Mouse (Mus musculus): ENCODE results near the gene Cxcl12.

Gene Cxcl12

DNA sequence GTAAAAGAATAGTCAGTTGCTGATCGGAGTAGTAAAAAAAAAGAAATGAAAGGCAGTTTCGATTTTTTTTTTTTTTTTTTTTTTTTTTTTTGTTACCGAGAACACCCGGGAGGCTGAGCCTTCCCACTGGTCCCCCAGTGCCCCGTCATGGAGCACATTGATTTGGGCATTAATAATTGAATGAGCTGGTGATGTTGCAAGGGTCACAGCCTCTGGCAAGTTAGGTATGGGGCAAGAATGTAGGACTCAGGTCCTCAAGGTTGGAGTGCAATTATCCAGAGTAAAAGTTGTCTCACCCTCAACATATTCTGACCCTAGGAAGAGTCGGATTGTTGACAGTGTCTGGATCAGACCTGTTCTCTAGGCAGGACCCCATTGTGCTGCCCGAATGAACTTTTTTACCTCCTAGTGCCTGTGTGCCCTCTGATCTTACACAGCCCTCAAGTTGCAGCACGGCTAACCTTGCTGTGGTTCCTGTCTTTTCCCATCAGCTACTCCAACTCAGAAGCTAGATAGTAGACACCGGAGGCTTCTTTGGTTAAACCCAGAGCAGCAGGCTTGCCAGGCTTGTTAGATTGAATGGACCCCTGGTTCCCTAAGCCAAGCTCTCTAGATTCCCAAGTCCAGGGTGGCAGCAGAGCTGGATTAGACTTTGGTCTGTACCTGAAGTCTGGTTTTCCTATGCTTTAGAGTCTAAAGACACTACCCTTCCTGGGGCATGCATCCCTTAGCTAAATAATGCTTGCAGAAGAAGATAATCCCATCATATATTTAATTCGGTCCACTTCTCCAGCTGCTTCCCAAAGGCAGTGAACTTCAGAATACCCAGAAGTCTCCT is 1.8 kb downstream of the Cxcl12 start:
- in situ Hi-C loops (cut with MboI; ENCODE audit: unreplicated experiment in 2 of 2), result loop anchor here (5.0 to 10.0 kb wide), 5 partner anchors 412 to 652 kb away; partner anchors contain the start of genes Depp1 (in 1 of the 2) and Tmem72 (in 1 of the 2)

DNA sequence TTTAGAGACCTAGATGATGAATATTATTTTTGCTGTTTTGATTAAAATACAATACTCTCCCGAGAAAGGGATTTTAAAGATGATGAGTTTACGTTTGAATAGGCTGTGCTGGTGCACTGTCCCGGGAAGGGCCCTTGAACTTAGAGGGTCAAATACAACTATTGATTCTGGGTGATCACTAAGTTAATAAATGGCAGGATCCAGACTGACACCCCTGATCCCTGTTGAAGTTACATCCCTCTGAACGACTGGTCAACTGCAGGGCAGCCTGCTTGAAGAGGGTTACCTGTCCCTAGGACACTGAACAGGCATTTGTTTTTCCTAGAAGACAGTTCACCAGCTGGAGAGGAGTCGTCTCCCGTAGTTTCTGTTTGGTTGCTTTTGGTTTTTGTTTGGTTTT is 4.0 kb downstream of the Cxcl12 start:
- in situ Hi-C loops (cut with MboI; ENCODE audit: unreplicated experiment in 2 of 2), result loop anchor here (5.0 kb wide), 2 partner anchors 410 to 650 kb away; no protein-coding TSS in a partner anchor

DNA sequence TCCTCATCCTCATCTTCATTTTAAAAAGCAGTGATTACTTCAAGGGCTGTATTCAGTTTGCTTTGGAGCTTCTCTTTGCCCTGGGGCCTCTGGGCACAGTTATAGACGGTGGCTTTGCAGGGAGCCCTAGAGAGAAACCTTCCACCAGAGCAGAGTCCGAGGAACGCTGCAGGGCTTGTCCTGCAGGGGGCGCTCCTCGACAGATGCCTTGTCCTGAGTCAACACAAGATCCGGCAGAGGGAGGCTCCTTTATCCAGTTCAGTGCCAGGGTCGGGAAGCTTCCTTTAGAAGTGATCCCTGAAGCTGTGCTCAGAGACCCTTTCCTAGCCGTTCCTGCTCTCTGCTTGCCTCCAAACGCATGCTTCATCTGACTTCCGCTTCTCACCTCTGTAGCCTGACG is 5.5 kb downstream of the Cxcl12 start:
- in situ Hi-C loops (cut with MboI; ENCODE audit: unreplicated experiment in 2 of 2), result loop anchor here (5.0 kb wide), 2 partner anchors 408 to 648 kb away; no protein-coding TSS in a partner anchor

DNA sequence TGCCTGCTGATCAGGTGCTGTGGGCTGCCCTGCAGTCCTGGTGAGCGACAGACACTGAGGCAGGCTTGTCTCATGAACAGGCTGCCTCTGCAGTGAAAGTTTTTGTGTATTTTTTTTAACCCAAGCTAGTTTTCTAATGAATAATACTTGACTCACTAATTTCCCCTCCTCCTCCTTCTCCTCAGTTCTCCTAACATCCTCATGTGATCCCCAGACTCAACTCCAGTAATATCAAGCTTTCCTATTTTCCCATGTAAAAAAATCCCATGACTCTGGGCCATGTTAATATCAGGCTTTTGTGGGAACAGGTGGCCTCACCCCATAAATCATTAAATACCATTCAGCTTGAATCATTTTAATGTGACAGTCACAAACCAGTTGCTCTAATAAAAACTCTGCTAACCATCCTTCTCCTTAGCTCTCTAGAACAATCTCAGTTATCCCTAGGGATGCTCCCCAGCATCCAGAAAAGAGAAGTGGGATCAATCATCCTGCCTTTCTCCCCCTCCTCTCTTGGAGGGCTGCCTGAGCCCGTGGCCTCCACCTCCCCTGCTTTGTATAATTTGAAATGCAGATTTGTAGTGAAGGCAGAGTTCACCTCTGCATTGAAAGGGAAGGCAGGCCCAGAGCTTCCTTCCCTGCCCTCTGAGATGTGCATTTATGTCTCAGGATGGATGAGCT is 6.9 kb downstream of the Cxcl12 start:
- in situ Hi-C loops (cut with MboI; ENCODE audit: unreplicated experiment in 2 of 2), result no loop called here

DNA sequence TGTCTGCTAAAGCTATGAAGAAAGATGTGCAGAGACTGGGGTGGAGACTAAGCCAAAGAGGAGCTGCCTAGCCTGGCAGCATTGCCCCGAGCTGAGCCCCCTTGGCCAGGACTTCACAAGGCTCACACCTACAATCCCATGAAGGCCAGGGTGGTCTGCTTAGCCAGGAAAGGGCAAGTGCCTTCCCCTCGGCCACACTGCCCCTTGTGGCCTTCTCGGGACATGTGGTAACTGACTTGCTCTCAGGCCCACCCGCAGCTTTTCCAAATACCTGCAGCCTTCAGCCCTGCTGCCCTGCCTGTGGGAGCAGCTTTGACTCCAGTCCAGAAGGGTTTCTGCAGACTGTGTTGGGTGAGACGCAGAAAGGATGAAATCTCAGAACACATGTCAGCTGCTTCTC is 8.1 kb downstream of the Cxcl12 start:
- in situ Hi-C loops (cut with MboI; ENCODE audit: unreplicated experiment in 2 of 2), result no loop called here

DNA sequence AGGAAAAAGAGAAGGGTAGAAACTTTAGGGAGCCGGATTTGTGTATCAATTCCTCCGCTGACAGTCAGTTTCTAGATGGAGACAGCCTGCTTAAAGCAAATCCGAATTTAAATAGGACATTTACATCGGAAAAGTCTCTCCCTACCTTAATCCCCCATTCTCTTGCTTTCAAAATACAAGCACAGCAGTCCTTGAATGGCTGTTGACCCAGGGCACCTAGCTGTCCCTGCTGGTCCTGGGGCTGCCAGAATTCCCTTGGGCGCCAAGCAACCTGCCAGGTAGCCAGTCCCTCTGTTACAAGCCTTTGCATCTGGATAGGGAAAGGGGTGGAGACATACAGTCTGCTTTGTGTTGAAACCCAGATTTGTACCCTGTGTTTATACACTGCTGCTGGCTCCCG is 12.0 kb downstream of the Cxcl12 start:
- in situ Hi-C loops (cut with MboI; ENCODE audit: unreplicated experiment in 2 of 2), result loop anchor here in 1 of 2 experiments (10.0 kb wide), 1 partner anchor 504 kb away; no protein-coding TSS in a partner anchor

DNA sequence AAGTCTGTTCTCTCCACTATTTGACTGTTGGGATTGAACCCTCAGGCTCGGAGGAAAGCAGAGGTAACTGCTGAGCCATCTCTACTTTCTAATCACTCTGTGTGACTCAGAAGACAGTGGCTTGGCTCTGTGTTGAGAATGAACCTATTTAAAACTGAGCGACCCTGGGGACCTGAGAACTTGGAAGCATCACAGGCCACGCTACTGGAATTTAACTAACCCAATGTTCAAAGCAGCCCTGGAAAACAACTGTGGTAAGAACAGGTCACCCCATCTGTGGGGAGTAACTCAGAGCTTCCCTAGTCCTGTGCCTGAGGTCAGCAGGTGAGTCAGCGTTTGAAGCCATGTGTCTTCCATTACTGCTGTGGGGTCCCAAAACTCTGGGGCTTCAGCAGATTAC is 17.0 kb downstream of the Cxcl12 start:
- in situ Hi-C loops (cut with MboI; ENCODE audit: unreplicated experiment in 2 of 2), result loop anchor here in 1 of 2 experiments (10.0 kb wide), 1 partner anchor 499 kb away; no protein-coding TSS in a partner anchor

DNA sequence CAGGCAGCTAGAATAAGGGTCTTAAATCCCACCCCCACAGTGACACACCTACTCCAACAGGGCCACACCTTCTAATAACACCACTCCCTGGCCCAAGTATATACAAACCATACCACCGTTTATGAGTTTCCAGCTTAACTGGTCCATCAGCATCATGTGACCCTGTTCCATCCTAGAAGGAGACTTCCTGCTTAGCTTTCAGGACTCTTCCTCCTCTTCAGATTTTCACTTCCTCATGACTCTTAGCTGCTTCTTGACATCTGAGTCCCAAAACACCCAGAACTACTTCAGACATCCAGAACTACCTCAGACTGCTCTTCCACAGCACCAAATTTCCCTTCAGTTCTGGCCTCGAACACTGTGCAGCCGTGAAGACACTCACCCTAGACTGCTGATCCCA is 22.1 kb downstream of the Cxcl12 start:
- in situ Hi-C loops (cut with MboI; ENCODE audit: unreplicated experiment in 2 of 2), result no loop called here

DNA sequence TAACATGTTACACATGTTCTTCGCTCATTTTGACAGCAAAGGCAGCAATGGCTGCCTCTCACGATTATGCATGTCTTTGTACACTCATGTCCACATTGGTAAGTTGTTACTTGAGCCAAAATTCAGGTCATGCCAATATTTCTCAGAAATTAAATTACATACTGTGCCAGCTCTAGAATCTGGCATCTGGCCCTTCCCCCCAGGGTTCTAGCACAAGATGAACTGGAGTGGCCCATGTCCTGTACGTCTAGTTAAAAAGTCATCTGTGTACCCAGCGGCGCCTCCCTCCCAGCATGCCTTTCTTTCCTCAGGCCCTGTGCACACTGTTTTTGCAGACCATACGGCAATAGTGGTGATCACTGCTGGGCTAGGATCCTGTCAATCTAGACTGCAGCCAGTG is 23.4 kb downstream of the Cxcl12 start:
- in situ Hi-C loops (cut with MboI; ENCODE audit: unreplicated experiment in 2 of 2), result no loop called here

DNA sequence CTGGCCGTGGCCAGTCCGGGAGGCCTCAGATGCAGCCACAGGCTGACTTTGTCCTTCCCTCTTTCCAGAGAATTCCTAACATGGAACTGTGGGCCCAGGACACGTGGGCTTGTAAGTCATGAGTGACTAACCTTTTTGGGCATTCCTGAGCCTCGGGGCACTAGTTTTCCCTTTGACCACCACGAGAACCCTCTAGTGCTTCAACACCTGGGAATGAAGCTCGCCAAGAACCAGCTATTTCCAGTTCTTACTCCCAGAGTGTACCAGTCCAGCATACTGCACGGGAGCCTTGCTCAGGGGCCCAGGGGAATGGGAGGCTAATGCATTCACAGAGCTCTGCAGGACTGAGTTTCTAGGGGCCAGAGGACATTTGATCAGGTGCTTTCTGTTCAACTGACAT is 24.3 kb downstream of the Cxcl12 start:
- in situ Hi-C loops (cut with MboI; ENCODE audit: unreplicated experiment in 2 of 2), result no loop called here

DNA sequence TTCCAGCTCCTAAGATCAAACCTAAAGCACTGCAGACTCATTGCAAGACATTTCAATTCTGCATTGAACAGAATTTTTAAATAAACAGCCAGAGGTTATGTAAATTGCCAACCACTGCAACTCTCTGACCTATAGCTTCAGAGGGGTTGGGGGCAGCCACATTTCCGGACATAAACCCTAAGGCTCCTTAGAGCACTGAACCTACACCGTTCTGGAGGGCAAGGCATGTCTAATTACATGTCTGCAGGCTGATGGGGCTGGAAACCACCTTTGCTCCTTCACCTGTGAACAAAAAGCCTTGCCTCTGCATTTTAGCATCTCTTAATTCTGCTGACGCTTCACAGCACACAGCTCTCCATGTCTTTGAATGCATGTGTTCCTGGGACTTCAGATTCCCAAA is 26.9 kb downstream of the Cxcl12 start:
- in situ Hi-C loops (cut with MboI; ENCODE audit: unreplicated experiment in 2 of 2), result no loop called here

DNA sequence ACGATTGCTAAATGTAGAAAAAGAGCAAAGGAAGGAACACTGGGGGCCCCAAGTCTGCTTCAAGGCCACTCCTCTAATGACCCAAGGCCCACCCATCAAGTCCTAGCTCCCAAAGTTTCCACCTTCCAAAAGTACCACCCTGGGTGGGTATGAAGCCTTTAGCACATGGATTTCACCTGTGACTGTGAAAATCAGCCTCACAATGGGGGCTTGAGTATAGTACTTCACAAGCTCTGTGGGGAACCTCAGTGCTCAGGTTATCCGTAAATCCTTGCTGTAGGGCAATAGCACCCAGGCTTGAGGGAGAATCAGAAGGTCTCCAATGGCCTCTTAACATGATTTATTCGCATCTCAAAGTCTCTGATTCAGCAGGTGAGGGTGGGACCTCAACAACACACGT is 30.5 kb downstream of the Cxcl12 start:
- in situ Hi-C loops (cut with MboI; ENCODE audit: unreplicated experiment in 2 of 2), result no loop called here

DNA sequence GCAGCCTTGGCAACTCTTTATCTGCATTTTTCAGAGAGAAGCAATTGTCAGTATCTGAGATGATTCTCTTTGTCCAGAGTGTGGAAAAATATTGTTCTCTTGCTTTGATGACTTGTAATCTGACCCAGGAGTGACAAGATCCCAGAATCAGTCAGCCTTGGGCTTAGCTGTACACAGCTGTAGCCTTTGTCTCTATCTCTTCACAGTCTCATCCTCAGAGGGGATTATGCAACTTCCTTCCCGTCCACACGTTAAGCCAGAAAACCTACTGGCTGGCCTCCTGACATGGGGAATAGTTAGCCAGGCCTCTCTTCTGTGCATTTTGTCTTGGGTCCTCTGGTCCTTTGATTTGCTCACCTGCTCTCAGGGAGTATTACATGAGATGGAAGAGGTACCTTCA is 31.4 kb downstream of the Cxcl12 start:
- in situ Hi-C loops (cut with MboI; ENCODE audit: unreplicated experiment in 2 of 2), result no loop called here

DNA sequence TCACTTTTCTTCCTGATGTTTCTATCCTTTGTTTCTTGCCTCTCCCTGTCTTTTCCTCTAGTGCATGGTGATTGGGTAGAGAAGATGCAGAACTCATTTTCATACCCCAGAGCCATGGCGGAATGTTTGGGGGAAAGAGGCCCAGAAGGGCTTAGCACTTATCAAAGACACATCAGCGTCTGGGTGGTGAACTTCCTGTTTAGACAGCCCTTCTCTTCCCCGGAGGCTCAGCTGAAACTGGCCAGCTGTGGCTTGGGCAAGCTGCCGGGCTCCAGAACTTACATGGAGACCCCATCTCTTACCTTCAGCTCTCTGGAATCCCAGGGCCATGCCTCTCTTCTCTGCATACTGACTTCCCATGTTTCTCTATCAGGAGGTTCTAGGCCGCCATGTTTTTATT is 32.6 kb downstream of the Cxcl12 start:
- in situ Hi-C loops (cut with MboI; ENCODE audit: unreplicated experiment in 2 of 2), result no loop called here

DNA sequence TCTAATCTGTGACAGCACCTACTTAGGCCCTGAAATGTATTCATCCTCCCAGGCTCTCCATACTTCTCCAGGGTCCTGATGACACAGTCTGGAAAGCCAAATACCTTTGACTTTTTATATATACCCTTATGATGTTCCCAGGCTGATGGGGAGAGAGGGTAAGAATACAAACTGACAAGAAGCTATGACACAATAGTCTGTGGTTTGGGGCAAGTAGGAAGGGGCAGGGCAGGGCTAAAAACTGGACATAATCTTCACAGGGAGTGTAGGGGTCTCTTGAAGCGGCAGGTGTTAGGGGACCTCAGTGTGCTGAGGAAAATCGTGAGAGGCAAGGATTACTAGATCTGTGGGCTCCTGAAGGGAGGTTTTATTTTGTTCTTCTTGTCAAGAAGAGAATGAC is 33.1 kb downstream of the Cxcl12 start:
- in situ Hi-C loops (cut with MboI; ENCODE audit: unreplicated experiment in 2 of 2), result no loop called here

DNA sequence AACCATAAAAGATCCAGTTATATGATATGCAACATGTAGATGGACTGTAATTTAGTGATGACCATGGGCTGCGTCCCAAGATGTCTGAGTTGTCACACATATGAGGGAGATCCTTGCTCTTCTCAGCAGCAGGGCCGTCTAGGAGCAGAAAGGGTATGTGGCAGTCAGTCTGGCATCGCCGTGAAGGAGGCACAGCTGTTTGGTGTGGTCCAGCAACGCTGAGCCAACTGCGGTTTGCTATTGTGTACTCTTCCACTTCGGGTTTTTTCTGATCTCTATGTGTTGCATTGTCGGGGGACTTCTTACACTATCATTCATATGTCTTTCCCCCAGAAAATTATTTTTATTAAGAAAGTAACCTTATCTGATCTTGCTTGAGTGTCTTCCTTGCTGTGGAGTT is 33.5 kb downstream of the Cxcl12 start:
- in situ Hi-C loops (cut with MboI; ENCODE audit: unreplicated experiment in 2 of 2), result no loop called here

DNA sequence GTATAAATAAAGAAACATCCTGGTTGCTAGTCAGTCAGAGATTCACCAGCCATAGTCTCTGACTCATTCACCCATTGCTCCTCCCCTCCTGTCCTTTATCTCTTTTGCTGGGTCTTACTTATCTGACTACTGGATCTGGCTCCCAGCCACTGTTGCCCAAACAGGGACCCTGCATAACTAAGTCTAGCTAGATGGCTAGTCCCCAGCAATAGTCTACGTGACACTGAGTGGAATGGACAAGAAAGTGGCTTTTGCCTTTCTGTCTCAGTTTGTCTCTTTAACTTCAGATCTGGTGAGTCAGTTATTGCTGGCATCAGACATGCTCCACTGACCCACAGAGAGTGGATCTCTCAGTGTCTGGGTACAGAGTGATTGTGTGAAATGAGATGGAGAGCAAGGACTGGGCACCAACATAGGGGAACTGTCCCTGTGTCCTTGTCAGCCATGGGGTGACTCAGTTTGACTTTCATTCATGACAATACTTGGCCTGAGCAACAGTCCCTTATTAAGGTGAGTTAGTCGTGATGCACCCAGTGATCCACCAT is 34.6 kb downstream of the Cxcl12 start:
- in situ Hi-C loops (cut with MboI; ENCODE audit: unreplicated experiment in 2 of 2), result no loop called here

DNA sequence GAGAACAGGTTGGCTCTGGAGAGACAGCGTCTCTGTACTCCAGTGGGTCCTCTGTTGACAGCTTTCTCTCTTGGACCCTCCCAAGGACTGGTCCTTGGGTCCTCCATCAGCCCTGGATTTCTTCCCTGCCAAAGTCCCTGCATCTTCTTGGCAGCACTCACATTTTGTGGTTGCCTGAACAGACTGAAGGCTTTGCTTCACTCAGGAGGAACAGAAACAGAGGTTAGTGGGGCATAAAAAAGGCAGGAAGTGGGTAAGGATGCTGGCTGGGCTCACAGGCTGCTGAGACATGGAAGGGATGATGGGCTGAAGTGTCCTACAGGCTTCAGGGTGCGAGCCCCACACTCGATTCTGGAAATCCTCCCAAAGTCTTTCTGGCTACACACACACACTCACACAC is 35.8 kb downstream of the Cxcl12 start:
- in situ Hi-C loops (cut with MboI; ENCODE audit: unreplicated experiment in 2 of 2), result no loop called here

DNA sequence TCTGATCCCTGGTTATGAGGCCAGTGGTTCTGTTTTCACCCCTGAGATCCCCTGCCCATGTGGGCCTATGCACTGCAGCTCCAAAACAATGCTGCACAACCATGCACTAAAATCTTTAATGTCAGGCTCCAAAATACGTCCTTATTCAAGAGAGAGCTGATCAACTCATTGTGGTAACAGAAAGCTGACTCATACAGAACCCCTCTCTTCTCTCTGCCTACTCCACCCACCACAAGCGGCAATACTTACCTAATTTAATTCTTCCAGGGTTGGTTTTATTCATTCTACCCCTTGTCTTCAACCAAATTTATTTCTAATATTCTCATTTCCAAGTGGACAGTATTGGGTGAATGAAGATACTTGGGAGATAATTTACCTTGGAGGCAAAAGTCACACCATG is 38.5 kb downstream of the Cxcl12 start:
- in situ Hi-C loops (cut with MboI; ENCODE audit: unreplicated experiment in 2 of 2), result no loop called here

DNA sequence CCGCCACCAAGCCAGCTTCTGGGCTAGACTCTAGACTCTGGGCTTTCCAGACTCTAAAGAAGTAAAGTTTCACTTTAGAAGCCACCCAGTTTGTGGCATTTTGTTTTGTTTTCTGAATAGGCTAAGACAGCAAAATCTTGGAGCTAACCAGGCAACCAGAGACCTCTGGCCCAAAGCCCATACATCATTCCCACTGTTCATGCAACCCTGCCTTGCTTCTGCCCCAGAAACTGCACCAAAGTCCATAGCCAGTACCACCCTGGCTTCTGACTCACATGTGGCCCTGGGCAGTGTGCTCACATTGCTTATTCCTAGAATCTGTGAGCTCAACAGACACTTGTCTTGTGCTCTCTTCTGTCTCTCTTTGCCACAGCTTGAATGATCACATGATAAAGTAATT is 39.0 kb downstream of the Cxcl12 start:
- in situ Hi-C loops (cut with MboI; ENCODE audit: unreplicated experiment in 2 of 2), result no loop called here

DNA sequence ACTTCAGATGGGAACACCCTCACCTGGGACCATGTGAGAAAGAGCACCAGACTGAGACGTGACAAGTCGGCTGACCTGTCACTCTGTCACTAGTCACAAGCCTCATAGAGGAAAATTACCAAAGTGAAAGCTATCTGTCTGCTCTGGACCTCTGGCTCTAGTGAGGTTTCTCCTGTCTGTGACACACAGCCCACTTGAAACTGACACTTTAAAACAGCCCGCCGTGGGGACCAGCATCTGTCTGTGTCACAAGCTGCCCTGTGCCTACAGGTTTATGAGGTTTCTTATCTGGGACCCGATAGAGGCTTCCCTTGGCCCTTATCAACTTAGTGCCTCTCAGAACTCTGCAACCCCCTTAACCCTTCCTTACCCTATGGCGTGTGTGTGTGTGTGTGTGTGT is 41.8 kb downstream of the Cxcl12 start:
- in situ Hi-C loops (cut with MboI; ENCODE audit: unreplicated experiment in 2 of 2), result no loop called here

DNA sequence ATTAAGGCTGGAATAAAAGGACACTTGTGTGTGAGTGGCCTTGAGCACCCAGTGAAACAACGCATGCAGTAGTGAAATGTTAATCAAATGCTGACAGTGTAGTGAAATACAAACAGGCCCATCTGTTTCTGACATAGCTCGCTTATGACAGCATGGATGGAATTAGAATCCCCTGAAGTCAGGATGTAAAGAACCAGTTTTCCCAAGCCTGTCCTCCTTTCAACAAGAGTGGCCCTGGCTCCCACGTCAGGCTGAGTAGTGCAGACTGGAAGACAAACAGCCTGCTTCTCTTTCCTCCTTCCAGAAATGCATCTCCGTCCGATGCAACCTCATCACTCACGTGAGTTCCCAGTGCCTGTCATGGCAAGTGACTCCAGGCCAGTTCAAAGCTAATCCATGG is 42.2 kb downstream of the Cxcl12 start:
- in situ Hi-C loops (cut with MboI; ENCODE audit: unreplicated experiment in 2 of 2), result no loop called here

All from v-Abl transformed pro-B cells (cell line).